Mouse (Mus musculus): ENCODE data around the gene Lamtor1. TPM values are rescaled to one million over a fixed set of nuclear protein-coding genes. Genes with fewer than 3 reads are reported as not detected.
A peak's percentile ranks its signal among the peaks of the same experiment; 100 is the strongest.

Gene Lamtor1
- 165 and 167 TPM in 2 replicates for polyA plus RNA-seq (2015; fragmentation: Nextera tagmentation; extraction: Ambion mirVana)

GRCm38 (mm10) chr7:101905561-101906286 is at the start of gene Lamtor1:
TSS of gene Lamtor1 (plus strand) at chr7:101905904.
- Histone ChIP-seq H3K27ac (replicated peaks) (peak within 1 kb of the TSS; percentile 95), H3K9me3 (no peaks in the 10 kb centered on the region), H3K27me3 (no peaks in the 10 kb centered on the region), H3K4me1 (peaks cover 27% of the 10 kb centered on the region), H3K4me3 (peak within 1 kb of the TSS; percentile 83), H3K9ac (replicated peaks) (peak within 1 kb of the TSS; percentile 95), H3K36me3 (peaks cover 13% of the 10 kb centered on the region), H3K4me2 (replicated peaks) (peak within 1 kb of the TSS; percentile 81)
- peak; percentile 99 for ATAC-seq (replicated peaks)
- WGBS = under 1% methylated on average over 61 of the region's 61 CpGs

- Histone ChIP-seq H3K4me1 (no peaks in the 10 kb centered on the region), H3K36me3 (no peaks in the 10 kb centered on the region), H3K27me3 (no peaks in the 10 kb centered on the region), H3K4me2 (replicated peaks) (no peak within 1 kb of the TSS), H3K4me3 (no peak within 1 kb of the TSS), H3K27ac (replicated peaks) (no peak within 1 kb of the TSS), H3K9ac (replicated peaks) (no peak within 1 kb of the TSS), H3K9me3 (no peaks in the 10 kb centered on the region)
- 97% methylated on average over 4 of the region's 4 CpGs for WGBS
- ATAC-seq (replicated peaks) = no peak
These were observed 48.6 kb upstream of the Lamtor1 start, which contains the start of gene Folr2 for GRCm38 (mm10) chr7:101857094-101857493. TSS of gene Folr2 (minus strand) at chr7:101857194.

- WGBS = 81% methylated on average over 9 of the region's 9 CpGs
- no peak for ATAC-seq (replicated peaks)
- Histone ChIP-seq H3K36me3 (no peaks in the 10 kb centered on the region), H3K4me3 (no peak overlapping the region), H3K9ac (replicated peaks) (no peak overlapping the region), H3K4me1 (no peaks in the 10 kb centered on the region), H3K27me3 (no peaks in the 10 kb centered on the region), H3K4me2 (replicated peaks) (no peak overlapping the region), H3K9me3 (no peaks in the 10 kb centered on the region), H3K27ac (replicated peaks) (no peak overlapping the region)
These were observed 47.3 kb upstream of the Lamtor1 start for GRCm38 (mm10) chr7:101858362-101858761.

- Histone ChIP-seq H3K27ac (replicated peaks) (no peak overlapping the region), H3K36me3 (no peaks in the 10 kb centered on the region), H3K9ac (replicated peaks) (no peak overlapping the region), H3K4me2 (replicated peaks) (no peak overlapping the region), H3K4me1 (no peaks in the 10 kb centered on the region), H3K9me3 (no peaks in the 10 kb centered on the region), H3K27me3 (no peaks in the 10 kb centered on the region), H3K4me3 (no peak overlapping the region)
- no peak for ATAC-seq (replicated peaks)
These were observed 44.7 kb upstream of the Lamtor1 start for GRCm38 (mm10) chr7:101860978-101861377.

GRCm38 (mm10) chr7:101862291-101862690 is 43.4 kb upstream of the Lamtor1 start:
- WGBS = 76% methylated on average over 3 of the region's 3 CpGs
- Histone ChIP-seq H3K36me3 (no peaks in the 10 kb centered on the region), H3K4me3 (no peak overlapping the region), H3K9me3 (no peaks in the 10 kb centered on the region), H3K27ac (replicated peaks) (no peak overlapping the region), H3K4me1 (no peaks in the 10 kb centered on the region), H3K4me2 (replicated peaks) (no peak overlapping the region), H3K27me3 (no peaks in the 10 kb centered on the region), H3K9ac (replicated peaks) (no peak overlapping the region)
- no peak for ATAC-seq (replicated peaks)

GRCm38 (mm10) chr7:101863415-101863814 is 42.3 kb upstream of the Lamtor1 start, which contains the start of gene Anapc15:
TSS of gene Anapc15 (plus strand) at chr7:101863715.
- ATAC-seq (replicated peaks) = no peak
- H3K9me3 ChIP-seq = no peaks in the 10 kb centered on the region
- H3K27ac ChIP-seq (replicated peaks) = no peak within 1 kb of the TSS
- no peak within 1 kb of the TSS for H3K4me3 ChIP-seq
- H3K27me3 ChIP-seq = no peaks in the 10 kb centered on the region
- no peaks in the 10 kb centered on the region for H3K36me3 ChIP-seq
- no peak within 1 kb of the TSS for H3K4me2 ChIP-seq (replicated peaks)
- H3K4me1 ChIP-seq = no peaks in the 10 kb centered on the region
- H3K9ac ChIP-seq (replicated peaks) = no peak within 1 kb of the TSS
- 85% methylated on average over 3 of the region's 3 CpGs for WGBS

GRCm38 (mm10) chr7:101866491-101867265 is 39.0 kb upstream of the Lamtor1 start:
- Histone ChIP-seq H3K9ac (replicated peaks) (no peak overlapping the region), H3K4me2 (replicated peaks) (no peak overlapping the region), H3K36me3 (no peaks in the 10 kb centered on the region), H3K27ac (replicated peaks) (no peak overlapping the region), H3K4me1 (no peaks in the 10 kb centered on the region), H3K4me3 (no peak overlapping the region), H3K27me3 (no peaks in the 10 kb centered on the region), H3K9me3 (no peaks in the 10 kb centered on the region)
- no peak for ATAC-seq (replicated peaks)
- WGBS = 81% methylated on average over 11 of the region's 11 CpGs

GRCm38 (mm10) chr7:101867482-101867881 is 38.2 kb upstream of the Lamtor1 start:
- H3K27me3 ChIP-seq = no peaks in the 10 kb centered on the region
- H3K4me2 ChIP-seq (replicated peaks) = no peak overlapping the region
- no peaks in the 10 kb centered on the region for H3K36me3 ChIP-seq
- H3K27ac ChIP-seq (replicated peaks) = no peak overlapping the region
- H3K9ac ChIP-seq (replicated peaks) = no peak overlapping the region
- H3K4me3 ChIP-seq = no peak overlapping the region
- no peaks in the 10 kb centered on the region for H3K9me3 ChIP-seq
- ATAC-seq (replicated peaks) = no peak
- H3K4me1 ChIP-seq = no peaks in the 10 kb centered on the region
- WGBS = 97% methylated on average over 4 of the region's 4 CpGs

- 46% methylated on average over 13 of the region's 13 CpGs for WGBS
- H3K36me3 ChIP-seq = no peaks in the 10 kb centered on the region
- no peaks in the 10 kb centered on the region for H3K4me1 ChIP-seq
- H3K9ac ChIP-seq (replicated peaks) = no peak overlapping the region
- no peak overlapping the region for H3K27ac ChIP-seq (replicated peaks)
- no peaks in the 10 kb centered on the region for H3K9me3 ChIP-seq
- no peaks in the 10 kb centered on the region for H3K27me3 ChIP-seq
- H3K4me2 ChIP-seq (replicated peaks) = no peak overlapping the region
- H3K4me3 ChIP-seq = no peak overlapping the region
- ATAC-seq (replicated peaks) = no peak
These were observed 37.2 kb upstream of the Lamtor1 start for GRCm38 (mm10) chr7:101868241-101869162.

GRCm38 (mm10) chr7:101869163-101869500 is 36.6 kb upstream of the Lamtor1 start:
- no peak overlapping the region for H3K4me2 ChIP-seq (replicated peaks)
- no peaks in the 10 kb centered on the region for H3K36me3 ChIP-seq
- H3K9ac ChIP-seq (replicated peaks) = no peak overlapping the region
- no peaks in the 10 kb centered on the region for H3K9me3 ChIP-seq
- no peak overlapping the region for H3K27ac ChIP-seq (replicated peaks)
- H3K4me1 ChIP-seq = no peaks in the 10 kb centered on the region
- 40% methylated on average over 7 of the region's 7 CpGs for WGBS
- no peak overlapping the region for H3K4me3 ChIP-seq
- no peak for ATAC-seq (replicated peaks)
- no peaks in the 10 kb centered on the region for H3K27me3 ChIP-seq

GRCm38 (mm10) chr7:101870629-101871028 is 35.1 kb upstream of the Lamtor1 start, which contains the start of gene Folr1:
TSS of gene Folr1 (minus strand) at chr7:101870788.
- Histone ChIP-seq H3K27me3 (no peaks in the 10 kb centered on the region), H3K4me1 (no peaks in the 10 kb centered on the region), H3K9me3 (no peaks in the 10 kb centered on the region), H3K4me3 (no peak within 1 kb of the TSS), H3K27ac (replicated peaks) (no peak within 1 kb of the TSS), H3K9ac (replicated peaks) (no peak within 1 kb of the TSS), H3K36me3 (no peaks in the 10 kb centered on the region), H3K4me2 (replicated peaks) (no peak within 1 kb of the TSS)
- 81% methylated on average over 2 of the region's 2 CpGs for WGBS
- ATAC-seq (replicated peaks) = no peak

- H3K9me3 ChIP-seq = no peaks in the 10 kb centered on the region
- no peak for ATAC-seq (replicated peaks)
- no peaks in the 10 kb centered on the region for H3K36me3 ChIP-seq
- 96% methylated on average over 3 of the region's 3 CpGs for WGBS
- no peak overlapping the region for H3K4me3 ChIP-seq
- no peak overlapping the region for H3K9ac ChIP-seq (replicated peaks)
- H3K27ac ChIP-seq (replicated peaks) = no peak overlapping the region
- H3K4me2 ChIP-seq (replicated peaks) = no peak overlapping the region
- no peaks in the 10 kb centered on the region for H3K4me1 ChIP-seq
- no peaks in the 10 kb centered on the region for H3K27me3 ChIP-seq
These were observed 34.4 kb upstream of the Lamtor1 start for GRCm38 (mm10) chr7:101871296-101871695.
